In genomic region chr17:23603542-23603941, GRCm38 (mm10) we compare ENCODE assay signal across 8 mouse cellular contexts. TPM values are rescaled to one million over a fixed set of nuclear protein-coding genes. Genes with fewer than 3 reads are reported as not detected.
DNase-seq lines count a peak whose midpoint lies in the region.

No protein-coding gene starts in this region.

- peak; percentile 13 for DNase-seq in kidney, adult 18-20 months
- no peak for DNase-seq in kidney, adult 11 months
- DNase-seq in ES-CJ7 (ENCODE audit: low read depth, low spot score) = peak; percentile 91
- DNase-seq in c-Kit-positive CD71-positive TER-119-negative erythroid progenitor cells, embryonic 14.5 days (ENCODE audit: low read depth) = peak; percentile 30
- peak; percentile 35 for DNase-seq in lung, postnatal 36 days
- DNase-seq in layer of hippocampus, postnatal 14 days (ENCODE audit: low spot score in 2 of 2) = no peak
- no peak for DNase-seq in gastrocnemius, postnatal 4 days (ENCODE audit: low spot score in 2 of 2)
- no peak for DNase-seq in urinary bladder, adult 2 months (ENCODE audit: low spot score)

RNA-seq across cellular contexts. Expression of gene Zscan10, which starts 2.9 kb away (rescaled TPM):
- under 1 TPM in 1 of 2 experiments, not detected in 1; 0.36 TPM for total RNA-seq in layer of hippocampus, postnatal 14 days (2021)
- total RNA-seq in gastrocnemius, postnatal 4 days (2021) = not detected
- polyA plus RNA-seq in urinary bladder, adult 2 months (2012; rRNA removed) = 0.04 TPM in 2 replicates

RNA-seq across cellular contexts. Expression of gene Zfp13, which starts 4.3 kb away (rescaled TPM):
- 10 to 100 TPM; 29.8 to 30.1 TPM for total RNA-seq in layer of hippocampus, postnatal 14 days (2021)
- 1 to 10 TPM; 8.3 to 9.9 TPM for total RNA-seq in gastrocnemius, postnatal 4 days (2021)
- 9.2 and 11.9 TPM in 2 replicates for polyA plus RNA-seq in urinary bladder, adult 2 months (2012; rRNA removed)

RNA-seq across cellular contexts. Expression of gene Zfp213, which starts 39.5 kb away (rescaled TPM):
- 1 to 10 TPM; 4.6 to 6.5 TPM for total RNA-seq in layer of hippocampus, postnatal 14 days (2021)
- 1 to 10 TPM; 4.7 to 5.3 TPM for total RNA-seq in gastrocnemius, postnatal 4 days (2021)
- polyA plus RNA-seq in urinary bladder, adult 2 months (2012; rRNA removed) = 7.6 and 7.8 TPM in 2 replicates

RNA-seq across cellular contexts. Expression of gene Mmp25, which starts 41.5 kb away (rescaled TPM):
- under 1 TPM; 0.85 to 0.86 TPM for total RNA-seq in layer of hippocampus, postnatal 14 days (2021)
- under 1 TPM; 0.70 to 0.71 TPM for total RNA-seq in gastrocnemius, postnatal 4 days (2021)
- polyA plus RNA-seq in urinary bladder, adult 2 months (2012; rRNA removed) = 0.22 and 0.29 TPM in 2 replicates

RNA-seq across cellular contexts. Expression of gene Bicdl2, which starts 56.8 kb away (rescaled TPM):
- not detected for total RNA-seq in layer of hippocampus, postnatal 14 days (2021)
- total RNA-seq in gastrocnemius, postnatal 4 days (2021) = not detected
- polyA plus RNA-seq in urinary bladder, adult 2 months (2012; rRNA removed) = 9.2 and 11.7 TPM in 2 replicates

Comparison
In these comparisons a context has a peak if more than half of its experiments do, and no peak if none do; other contexts are left out.
1. DNase-seq: peak in kidney, adult 18-20 months (single experiment), ES-CJ7 (single experiment), c-Kit-positive CD71-positive TER-119-negative erythroid progenitor cells, embryonic 14.5 days (single experiment) and lung, postnatal 36 days (single experiment); none in kidney, adult 11 months (single experiment), layer of hippocampus, postnatal 14 days (0 of 2), gastrocnemius, postnatal 4 days (0 of 2) and urinary bladder, adult 2 months (single experiment).